Mouse (Mus musculus): ENCODE data around the gene Alox12b.

Gene Alox12b

GRCm38 (mm10) chr11:69178525-69178924, 21.7 kb downstream of the Alox12b start:
- no peak for DNase-seq

GRCm38 (mm10) chr11:69179512-69179911, 22.7 kb downstream of the Alox12b start:
- DNase-seq = no peak

- no peak for DNase-seq
These were observed 23.3 kb downstream of the Alox12b start for GRCm38 (mm10) chr11:69180120-69180519.

GRCm38 (mm10) chr11:69185031-69185430, 28.2 kb downstream of the Alox12b start:
- no peak for DNase-seq

GRCm38 (mm10) chr11:69185936-69186335, 29.1 kb downstream of the Alox12b start:
- no peak for DNase-seq

GRCm38 (mm10) chr11:69192840-69193239, 36.1 kb downstream of the Alox12b start:
- DNase-seq = peak in 1 of 2 experiments; percentile 30

GRCm38 (mm10) chr11:69196766-69197165, 40.0 kb downstream of the Alox12b start:
- DNase-seq = peak in 1 of 2 experiments; percentile 11

- DNase-seq = no peak
These were observed 40.4 kb downstream of the Alox12b start for GRCm38 (mm10) chr11:69197194-69197593.

- no peak for DNase-seq
These were observed 41.0 kb downstream of the Alox12b start, which contains the start of gene Alox8 for GRCm38 (mm10) chr11:69197743-69198142. Gene Alox8, minus strand, starts transcription at chr11:69197843.

GRCm38 (mm10) chr11:69199251-69199650, 42.5 kb downstream of the Alox12b start:
- no peak for DNase-seq

- DNase-seq = no peak
These were observed 43.4 kb downstream of the Alox12b start for GRCm38 (mm10) chr11:69200231-69200630.

GRCm38 (mm10) chr11:69202469-69203230, 45.9 kb downstream of the Alox12b start:
- no peak for DNase-seq

- no peak for DNase-seq
These were observed 54.6 kb downstream of the Alox12b start for GRCm38 (mm10) chr11:69211431-69211830.

- DNase-seq = no peak
These were observed 60.6 kb downstream of the Alox12b start for GRCm38 (mm10) chr11:69217411-69217810.

- no peak for DNase-seq
These were observed 61.9 kb downstream of the Alox12b start for GRCm38 (mm10) chr11:69218661-69219060.
